Mouse (Mus musculus) kidney, postnatal 14 days (tissue): ENCODE data around the gene Efnb3.
"Not testable (repeated sequence)": the region's sequence is repeated elsewhere in the genome, so short reads cannot be mapped to it uniquely, and the experiment has no call there.

Source experiments
- DNase-seq: peaks from one replicate; pipeline ENCODE4 v3.0.0; 2022; ENCODE audit warnings: mixed read lengths

The Efnb3 gene

DNA sequence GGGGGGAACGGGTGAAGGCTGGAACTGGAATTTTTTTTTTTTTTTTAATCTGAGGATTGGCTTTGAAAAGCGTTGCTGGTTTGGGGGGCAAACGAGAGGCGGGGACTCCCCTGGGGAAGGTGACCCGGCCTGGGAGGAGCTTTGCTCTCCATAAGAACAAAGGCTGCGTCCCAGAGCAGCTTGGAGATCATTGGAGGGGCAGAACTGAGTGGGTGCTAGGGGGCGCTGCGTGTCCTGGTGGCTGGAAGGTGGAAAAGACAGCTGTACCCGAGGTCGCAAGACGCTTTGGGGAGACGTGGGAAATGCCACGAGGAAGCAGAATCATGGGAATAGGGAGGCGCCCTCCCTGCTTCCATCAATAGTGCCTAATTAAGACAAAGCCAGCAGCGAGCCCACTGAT lies 12.9 kb downstream of the Efnb3 start:
- DNase-seq, result peak; percentile 63

DNA sequence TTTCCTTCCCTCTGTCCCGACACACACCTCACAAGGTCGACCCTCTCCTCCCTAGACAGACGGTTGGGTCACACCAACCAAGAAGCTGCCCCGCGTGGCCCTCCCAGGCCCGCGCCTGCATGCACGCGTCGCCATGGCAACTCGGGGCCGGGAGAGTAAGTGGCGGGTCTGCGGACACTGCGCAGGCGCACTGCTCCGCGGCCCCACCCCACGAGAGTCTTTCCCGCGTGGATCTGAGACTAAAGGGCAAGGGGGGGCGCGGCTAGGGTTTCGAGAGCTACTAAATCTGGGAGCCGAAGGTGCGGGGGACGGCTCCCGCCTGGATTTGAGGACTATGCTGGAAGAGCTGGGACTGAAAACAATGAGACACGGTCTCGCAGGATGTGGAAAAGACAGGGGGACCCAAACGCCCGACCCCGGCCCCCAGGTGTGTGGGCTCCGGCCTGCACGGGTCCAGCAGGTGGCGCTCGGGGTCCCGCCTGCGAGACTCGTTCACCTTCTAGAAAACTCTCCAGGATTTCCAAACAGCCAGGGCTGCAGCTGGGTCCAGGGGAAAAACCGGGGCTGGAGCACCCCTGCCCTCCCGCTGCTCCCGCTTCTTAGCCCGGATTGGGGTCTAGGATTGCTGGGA lies 13.5 kb downstream of the Efnb3 start:
- DNase-seq, result peak; percentile 86

DNA sequence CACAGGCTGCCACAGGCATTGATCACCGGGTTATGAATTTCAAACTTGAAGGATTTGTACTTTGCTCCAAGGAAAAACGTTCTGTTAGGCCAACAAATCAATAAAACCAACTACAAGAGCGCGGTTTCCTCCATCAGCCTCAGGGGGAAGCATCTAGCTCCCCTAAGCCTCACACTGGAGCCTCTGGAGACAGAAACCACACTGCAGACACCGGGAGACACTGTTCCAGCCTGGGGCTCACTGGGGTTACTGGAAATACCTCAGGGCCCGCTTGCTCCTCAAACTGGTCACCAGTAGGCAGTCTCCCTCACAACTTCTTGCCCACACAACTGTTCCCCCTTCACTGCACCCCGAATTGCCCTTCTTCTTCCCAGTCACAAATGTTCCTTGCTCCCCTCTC lies 14.0 kb downstream of the Efnb3 start:
- no peak for DNase-seq

DNA sequence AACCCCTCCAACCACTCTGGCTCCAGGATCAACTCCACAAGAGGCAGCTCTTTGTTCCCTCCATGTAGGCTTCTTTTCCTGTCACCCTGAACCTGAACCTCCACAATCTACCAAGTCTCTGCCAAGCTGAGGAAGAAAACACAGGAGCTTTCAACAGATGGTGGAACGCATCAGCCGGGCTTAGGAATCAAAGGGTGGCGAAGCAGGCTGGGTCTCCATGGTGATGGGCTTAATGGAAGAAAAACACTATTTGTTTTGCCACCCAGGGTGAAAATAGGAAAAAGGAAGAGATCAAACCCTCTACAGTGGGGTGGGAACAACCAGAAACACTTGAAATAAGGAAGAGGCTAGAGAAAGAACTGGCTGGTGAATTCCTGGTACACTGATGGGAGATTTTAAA lies 16.4 kb downstream of the Efnb3 start:
- DNase-seq, result no peak

DNA sequence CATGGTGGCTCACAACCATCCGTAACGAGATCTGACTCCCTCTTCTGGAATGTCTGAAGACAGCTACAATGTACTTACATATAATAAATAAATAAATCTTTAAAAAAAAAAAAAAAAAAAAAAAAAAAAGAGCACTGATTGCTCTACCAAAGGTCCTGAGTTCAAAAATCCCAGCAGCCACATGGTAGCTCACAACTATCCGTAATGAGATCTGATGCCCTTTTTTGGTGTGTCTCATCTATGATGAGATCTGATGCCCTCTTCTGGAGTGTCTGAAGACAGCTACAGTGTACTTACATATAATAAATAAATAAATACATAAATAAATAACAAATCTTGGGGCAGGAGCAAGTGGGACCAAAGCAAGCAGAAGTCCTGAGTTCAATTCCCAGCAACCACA lies 18.3 kb downstream of the Efnb3 start:
- DNase-seq, result not testable (repeated sequence)

DNA sequence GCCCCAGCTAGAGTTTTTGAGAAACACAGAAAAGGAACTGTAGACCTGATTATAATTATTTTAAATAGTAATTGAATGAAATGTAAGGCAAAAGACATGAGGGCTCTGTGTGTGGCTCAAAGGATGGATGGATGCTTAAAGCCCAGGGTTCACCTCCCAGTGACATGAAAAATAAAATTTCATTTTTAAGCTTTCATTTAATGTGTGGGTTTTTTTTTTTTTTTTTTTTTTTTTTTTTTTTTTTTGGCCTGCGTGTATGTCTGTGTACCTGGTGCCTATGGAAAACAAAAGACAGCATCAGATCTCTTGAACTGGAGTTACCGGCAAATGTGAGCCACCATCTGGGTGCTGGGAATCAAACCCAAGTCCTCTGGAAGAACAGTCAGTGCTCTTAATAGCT lies 19.3 kb downstream of the Efnb3 start:
- DNase-seq, result no peak

DNA sequence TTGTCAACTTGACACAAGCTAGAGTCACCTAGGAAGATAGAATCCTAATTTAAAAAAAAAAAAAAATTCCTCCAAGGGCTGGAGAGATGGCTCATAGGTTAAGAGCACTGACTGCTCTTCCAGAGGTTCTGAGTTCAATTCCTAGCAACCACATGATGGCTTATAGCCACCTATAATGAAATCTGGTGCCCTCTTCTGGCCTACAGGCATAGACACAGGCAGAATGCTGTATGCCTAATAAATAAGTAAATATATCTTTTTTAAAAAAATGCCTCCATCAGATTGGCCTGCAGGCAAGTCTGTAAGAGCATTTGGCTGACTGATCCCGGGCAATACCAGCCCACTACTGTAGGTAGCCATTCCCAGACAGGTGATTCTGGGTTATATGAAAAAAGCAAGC lies 25.0 kb downstream of the Efnb3 start:
- DNase-seq, result no peak

DNA sequence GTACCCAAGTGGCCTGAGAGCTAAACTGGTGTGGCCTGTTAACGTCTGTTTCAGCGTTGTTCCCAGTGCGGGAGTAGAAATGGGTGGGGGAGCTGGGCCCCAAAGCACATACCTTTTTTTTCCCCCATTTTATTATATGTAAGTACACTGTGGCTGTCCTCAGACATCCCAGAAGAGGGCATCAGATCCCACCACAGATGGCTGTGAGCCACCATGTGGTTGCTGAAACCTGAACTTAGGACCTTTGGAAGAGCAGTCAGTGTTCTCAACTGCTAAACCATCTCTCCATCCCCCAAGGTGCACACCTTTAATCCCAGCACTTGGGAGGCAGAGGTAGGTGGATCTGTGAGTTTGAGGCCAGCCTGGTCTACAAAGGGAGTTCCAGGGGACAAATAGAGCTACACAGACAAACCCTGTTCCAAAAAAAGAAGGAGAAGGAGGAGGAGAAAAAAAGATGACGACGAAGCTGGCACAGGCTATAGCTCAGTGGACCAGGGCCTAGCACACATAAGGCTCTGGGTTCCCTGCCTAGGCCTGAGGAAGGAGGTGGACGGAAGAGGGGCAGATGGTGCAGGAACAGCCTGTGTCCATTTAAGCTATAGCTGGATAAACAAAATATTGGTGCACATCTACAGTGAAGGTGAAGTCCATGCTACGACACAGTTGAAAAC lies 27.4 kb downstream of the Efnb3 start:
- DNase-seq, result no peak

DNA sequence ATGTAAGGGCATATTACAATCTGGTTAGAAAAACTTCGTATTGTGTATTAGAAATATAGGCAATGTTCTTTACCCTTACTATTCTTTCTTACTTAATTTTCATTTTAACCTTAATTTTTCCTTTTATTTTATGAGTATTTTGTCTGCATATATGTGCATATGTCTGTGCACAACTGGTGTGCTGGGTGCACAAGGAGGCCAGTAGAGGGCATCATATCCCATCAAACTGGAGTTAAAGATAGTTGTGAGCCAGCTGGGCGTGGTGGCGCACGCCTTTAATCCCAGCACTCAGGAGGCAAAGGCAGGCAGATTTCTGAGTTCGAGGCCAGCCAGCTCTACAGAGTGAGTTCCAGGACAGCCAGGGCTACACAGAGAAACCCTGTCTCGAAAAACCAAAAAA lies 29.2 kb downstream of the Efnb3 start:
- not testable (repeated sequence) for DNase-seq

DNA sequence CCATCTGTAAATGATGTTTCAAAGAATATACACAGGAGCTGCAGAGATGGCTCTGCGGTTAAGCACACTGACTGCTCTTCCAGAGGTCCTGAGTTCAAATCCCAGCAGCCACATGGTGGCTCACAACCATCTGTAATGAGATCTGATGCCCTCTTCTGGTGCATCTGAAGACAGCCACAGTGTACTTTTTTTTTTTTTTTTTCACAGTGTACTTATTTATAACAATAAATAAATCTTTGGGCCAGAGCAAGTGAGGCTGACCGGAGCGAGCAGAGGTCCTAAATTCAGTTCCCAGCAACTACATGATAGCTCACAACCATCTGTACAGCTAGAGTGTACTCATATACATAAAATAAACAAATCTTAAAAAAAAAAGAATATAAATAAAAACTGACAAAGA lies 29.7 kb downstream of the Efnb3 start:
- DNase-seq, result not testable (repeated sequence)

DNA sequence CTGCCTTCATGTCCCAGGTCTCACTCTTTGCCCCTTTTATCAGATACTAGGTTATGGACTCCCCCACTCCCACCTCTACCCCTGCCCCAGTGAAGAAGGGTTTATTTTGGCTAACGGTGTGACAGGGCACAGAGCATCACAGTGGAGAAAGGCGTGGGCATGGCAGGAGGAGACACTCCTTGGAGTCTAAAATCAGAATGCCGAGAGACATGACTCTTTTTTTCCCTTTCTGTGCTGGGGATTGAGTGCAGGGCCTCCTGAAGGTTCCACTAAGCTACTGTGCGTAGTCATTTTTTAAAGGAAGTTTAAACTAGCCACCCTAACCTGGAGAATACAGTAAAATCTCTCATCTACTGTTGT lies 32.0 kb downstream of the Efnb3 start:
- DNase-seq, result no peak

DNA sequence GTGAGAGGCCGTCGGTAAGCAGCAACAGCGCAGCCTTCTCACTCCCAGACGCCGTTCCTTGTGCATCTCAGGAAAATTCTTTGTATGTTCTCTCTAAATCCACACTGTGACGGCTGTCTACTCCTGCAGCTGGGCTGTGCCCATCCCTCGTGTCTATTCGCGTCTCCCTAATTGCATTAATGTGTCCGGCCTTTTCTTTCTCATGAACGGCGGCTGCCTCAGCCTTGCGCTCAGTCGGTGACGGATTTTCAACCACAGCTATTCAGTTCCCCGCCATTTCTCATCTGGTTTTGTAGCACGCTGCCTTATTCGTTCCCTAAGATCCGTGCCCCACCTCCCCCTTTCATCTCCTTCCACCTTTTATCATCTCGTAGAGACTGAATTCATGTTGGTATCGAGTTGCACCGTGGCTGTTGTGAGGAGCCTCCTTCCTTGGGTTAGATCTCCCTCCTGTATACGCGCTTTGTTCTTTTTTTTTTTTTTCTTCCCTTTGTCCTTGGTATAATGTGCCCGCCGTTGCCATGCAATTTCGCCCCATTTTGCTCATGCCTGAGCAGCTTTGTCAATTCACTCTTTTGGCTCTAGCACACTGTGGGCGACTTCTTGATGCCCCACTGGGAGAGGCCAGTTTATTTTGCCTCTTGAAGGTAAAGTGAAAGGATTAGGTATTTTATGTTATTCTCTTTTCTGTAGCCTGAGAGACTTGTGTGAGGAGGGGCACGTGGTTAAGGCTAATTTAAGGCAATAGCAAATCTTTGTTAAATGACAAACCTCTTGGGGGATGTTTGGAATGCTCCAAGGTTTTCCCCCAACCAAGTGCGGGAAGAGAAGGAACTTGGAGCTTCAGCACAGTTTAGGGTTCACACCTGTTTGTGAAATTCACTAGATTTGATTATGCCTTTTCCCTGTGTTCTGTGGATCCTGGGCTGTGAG lies 32.6 kb downstream of the Efnb3 start:
- no peak for DNase-seq

DNA sequence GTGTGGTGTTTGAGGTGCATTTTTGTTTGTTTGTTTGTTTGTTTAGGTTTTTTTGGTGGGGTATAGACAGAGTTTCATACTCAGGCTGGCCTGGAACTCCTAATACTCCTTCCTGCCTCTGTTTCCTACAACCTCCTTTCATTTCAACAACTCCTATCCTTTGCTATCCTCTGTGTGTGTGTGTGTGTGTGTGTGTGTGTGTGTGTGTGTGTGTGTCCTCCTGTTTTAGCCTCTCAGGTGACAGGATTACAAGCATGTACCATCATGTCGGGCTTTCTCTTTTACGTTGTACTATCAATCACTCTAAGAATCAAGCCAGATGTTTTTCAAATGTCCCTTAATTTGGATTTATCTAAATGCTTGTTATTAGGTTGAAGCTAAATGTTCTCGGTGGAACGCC lies 33.4 kb downstream of the Efnb3 start:
- no peak for DNase-seq

DNA sequence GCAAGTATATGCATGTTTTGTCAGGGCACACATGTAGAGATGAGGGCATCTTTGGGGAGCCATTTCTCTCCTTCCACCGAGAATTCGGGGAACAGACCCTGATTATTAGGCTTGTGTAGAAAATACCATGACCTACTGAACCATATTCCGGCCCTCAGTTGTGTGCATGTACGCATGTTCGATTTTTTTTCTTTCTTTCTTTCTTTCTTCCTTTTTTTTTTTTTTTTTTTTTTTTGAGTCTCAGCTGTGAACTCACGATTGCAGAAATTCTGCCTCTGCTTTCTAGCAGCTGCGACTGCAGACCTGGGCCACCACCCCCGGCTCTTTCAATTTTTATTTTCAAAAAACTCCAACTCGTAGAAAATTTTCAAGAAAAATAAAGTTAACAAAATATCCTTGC lies 34.3 kb downstream of the Efnb3 start:
- DNase-seq, result no peak

DNA sequence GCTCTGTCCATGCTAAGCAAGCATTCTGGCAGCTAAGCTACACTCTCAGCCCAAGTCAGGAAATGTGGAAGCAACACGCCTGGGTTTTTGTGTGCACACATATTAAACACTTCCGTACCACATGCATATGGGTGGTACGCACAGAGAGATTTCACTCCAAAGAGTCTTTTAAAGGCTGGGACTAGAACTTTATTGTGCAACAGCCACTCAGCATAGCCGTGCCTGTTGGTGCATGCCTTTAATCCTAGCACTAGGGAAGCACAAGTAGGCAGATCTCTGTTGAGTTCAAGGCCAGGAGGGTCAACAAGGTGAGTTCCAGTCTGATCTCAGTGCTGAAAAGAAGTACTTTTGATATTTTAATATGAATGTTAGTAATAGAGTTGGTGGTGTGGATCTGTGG lies 36.4 kb downstream of the Efnb3 start:
- DNase-seq, result no peak

DNA sequence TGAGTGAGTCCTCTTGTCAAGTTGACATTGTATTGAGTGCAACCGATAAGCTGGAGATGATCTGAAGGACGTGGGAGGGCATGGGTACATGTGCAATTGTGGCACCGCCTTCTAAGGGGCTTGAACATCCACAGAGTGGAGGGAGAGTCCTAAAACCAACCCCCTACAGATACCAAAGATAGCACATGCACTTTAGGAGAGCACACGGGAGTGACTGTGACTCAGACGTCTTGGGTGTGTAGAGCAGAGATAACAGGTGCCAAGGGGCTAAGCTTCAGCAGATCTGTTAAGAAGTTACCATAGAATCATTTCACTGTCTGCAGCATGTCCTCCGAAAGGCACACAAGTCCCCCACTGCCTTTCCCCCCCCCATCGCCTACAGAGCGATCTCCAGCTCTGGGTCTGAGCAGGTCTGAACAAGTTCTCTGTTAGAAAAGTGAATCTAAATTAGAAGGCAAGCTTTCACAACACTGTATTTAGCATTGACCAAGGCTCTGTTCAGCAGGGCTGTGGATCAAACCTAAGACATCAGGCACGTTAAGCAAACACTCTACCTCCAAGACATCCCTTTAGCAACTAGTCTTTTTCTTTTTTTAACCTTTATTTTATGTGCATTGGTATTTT lies 38.4 kb downstream of the Efnb3 start:
- DNase-seq, result no peak

DNA sequence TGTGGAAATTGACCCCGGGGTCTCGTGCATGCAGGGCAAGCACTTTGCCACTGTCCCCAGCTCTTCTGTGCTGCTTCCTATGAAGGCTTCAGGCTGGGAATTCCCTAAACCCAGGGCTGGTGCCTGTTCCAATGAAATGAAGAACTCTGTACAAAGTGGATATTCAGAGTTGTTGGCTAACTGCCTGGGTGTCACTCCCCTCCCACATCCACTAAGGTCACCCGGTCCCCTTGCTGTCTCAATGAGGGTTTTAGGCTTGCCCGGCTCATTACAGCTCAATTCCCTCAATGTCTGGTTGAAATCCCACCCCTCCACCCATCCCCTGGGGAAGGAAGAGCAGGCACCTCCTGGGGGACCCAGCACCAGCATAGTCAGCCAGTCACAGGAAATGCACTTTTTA lies 40.0 kb downstream of the Efnb3 start:
- no peak for DNase-seq

DNA sequence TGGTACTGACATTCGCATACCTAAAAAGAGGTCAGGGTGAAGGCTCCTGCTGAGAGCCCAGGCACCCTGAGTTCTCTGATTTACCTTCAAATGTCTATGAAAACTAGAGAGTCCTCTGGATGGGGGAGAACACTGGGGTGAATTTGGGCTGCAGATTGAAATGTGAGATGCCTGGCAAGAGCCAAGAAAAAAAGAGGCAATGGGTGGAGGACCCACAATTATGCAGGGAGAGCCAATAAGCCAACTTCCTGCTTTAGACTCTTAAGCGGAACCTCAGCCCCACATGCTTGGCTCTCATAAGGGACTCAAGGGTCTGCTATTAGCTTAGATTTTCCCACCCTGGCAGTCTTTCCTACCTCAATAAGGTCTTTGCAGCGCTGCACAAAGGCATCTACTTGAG lies 43.3 kb downstream of the Efnb3 start:
- no peak for DNase-seq

DNA sequence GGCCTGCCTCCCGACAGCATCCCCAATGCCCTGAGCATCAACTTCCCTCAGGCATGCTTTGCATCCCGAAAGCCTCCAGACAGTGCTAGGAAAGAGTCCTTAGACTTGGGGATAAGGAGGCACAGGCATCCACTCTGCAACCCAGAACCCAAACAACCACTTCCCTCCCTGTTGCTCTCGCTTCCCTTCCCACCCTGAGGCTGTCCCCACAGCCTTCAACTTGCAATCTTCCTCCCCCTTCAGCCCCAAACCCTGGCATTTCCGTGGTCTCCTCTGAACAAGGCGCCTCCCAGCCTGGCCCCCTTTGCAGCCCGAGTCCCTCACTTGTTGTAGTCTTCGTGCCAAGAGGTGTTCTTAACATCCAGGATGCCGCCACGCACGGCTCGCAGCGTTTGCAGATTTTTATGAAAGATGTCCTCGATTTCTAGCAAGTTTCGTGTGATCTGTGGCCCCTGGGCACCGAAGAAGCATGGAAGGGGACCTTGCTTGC lies 43.8 kb downstream of the Efnb3 start:
- no peak for DNase-seq

DNA sequence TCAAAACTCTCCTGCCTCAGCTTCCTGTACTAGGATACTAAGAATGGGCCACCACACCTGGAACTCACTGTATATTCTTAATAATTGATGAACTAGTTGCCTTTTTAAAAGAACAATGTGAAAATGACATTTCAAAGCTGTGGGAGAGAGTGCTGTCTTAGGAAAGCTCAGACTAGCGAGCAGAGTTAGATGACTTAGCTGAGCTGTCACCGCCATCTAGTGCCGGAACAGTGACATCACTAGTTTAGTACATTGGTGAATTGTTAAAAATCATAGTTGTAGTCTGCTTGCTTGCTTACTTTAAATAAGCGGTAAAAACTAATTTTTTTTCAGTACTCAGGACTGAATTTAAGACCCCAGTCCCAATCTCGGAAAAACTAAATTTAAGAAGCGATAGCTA lies 46.2 kb downstream of the Efnb3 start:
- DNase-seq, result peak; percentile 65

DNA sequence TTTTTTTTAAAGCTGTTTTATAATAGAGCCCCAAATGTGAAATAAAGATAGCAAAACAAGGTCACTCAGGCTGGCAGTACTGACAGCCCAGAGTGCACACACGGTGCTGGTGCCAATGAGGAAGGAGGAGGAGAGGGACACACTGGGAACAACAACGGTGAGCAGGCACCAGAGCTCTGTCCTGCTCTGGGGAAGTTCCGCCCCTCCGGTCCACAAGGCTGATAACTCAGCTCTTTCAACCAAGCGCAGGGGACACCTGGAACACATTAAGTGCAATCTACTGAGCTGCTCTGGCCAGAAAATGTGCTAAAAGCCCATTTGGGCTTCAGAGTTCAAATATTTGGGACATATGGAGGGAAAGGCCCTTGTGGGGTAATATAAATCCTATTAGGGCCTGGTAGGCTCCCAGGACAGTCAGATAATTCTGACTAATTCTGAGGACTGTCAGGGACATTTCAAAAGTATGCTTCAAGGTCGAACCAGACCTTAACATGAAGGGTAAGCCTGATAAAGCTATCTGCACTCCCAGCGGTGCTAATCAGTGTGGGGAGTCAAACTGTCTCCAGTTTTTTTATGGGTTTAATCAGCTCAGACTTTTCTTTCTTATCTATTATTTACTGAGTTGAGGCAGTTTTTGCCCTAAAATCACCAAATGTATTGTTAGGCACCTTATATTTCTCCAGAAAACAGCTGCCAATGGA lies 49.1 kb downstream of the Efnb3 start:
- no peak for DNase-seq
